Mouse (Mus musculus): ENCODE results near the gene Efcab2.

The Efcab2 gene

DNA sequence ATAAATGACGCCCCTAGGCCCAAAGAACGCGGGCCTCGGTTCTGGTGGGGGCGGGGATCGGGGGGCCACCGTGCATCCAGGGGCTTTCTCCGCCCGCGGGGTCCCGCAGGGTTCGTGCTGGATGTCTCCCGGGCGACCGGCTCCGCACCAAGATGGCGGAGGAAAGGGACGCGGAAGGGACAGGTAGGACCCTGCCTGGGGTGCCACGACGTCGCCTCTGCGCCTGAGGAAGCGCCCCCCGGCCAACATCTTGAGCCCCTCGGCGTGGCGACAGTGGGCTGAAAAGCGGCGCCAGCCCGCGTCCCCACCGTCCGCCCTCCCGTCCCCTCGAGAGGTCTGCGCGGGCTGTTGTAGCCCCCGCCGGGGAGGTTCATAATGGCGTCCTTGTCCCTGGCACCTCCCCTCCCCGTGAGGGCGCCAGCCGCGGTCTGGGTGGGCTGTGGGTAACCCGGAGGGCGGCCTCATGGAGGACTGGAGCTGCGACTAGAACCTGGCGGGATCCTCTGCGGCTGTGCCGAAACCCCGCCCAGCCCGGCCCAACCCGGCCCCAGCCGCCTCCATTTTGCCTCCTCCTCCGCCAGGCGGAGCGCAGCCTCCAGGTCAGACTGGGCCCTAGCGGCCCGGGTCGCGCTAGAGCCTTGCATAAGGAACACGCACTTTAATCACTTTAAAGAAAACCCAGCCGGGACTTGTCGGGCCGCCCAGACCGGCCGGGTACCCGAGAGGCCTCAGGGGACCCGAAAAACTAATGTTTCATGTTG, at the start of gene Efcab2:
TSS of gene Efcab2 (plus strand) at position 135 of the 761 bp plus-strand sequence.
- DNase-seq: peak; percentile 87 to 89

DNA sequence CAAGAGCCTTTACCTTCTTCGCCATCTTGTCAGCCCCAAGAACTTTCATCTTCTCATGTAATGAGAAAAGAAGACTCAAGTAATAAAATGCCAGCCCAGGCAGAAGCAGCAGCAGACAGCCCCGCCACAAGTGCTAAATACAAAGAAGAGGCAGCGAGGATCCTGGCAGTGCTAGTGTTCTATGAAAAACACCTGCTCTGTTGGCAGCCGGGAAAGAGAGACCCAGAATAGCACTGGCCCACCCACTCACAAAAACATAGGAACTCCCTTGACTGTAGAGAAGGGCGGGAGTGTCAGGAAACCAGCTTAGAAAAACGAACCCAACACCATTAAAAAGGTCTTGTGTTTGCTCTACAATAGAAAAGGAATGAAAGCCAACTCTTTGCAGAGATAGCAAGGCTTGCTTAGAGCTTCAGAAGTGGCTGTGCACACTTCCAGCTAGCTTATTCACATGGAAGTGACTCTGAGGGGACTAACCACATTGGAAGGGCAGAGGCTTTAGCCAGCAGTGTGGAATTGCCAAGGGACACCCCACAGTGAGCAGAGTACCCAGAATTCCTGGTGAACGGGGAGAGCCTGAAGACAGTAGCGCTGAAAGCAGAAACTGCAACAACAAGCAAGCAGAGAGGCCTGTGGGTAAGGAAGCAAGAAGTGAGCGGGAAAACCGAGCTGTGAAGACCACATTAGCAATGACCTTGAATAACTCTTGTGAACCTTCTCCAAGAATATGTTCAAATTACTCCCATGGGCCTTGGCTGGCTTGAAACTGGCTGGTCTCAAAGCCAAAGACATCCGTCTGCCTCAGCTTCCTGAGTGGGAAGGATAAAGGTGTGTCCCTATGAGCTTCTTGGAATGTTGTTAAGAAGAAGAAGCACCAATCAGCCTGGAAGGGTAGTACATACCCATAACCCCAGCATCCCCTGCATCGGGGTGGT, 47.8 kb upstream of the Efcab2 start:
- DNase-seq: no peak

DNA sequence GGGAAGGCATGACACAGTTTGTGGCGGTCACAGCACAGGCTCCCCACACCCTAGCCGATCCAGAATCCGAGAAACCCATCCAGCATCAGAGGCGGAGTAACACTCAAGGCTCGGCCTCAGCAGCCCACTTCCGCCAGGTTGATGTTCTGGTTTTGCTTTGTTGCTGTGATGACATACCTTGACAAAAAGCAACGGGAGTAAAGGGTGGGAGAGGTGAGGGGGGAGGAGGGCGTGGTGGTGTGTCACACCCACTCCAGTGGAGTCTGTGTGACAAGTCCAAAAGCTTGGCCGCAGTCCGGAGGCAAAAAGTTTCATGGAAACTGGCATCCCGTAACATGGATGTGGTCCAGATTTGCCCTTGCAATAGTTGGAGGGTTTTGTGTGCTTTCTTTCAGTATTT, 45.6 kb upstream of the Efcab2 start:
- DNase-seq: no peak

DNA sequence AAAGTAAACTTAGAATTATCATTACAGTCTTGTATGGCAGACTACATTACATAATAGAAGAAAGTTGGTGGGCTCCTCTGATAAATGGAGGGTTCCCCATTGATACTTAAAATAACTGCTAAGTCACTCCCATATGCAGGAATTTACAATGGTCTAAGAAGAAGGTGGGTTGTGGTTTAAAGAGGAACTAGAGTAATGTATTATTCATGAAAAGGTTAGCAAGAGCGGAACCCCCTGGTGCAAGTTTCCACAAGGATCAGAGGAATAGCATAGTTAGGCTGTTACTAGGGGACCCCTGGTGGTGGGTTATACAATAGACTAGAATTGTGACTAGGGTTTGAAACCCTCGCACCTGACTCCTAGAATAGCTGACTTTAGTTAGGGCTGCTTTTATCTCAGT, 45.2 kb upstream of the Efcab2 start:
- no peak for DNase-seq

GRCm38 (mm10) chr1:178365171-178365570, 40.7 kb upstream of the Efcab2 start:
- DNase-seq: no peak

GRCm38 (mm10) chr1:178368121-178368520, 37.8 kb upstream of the Efcab2 start:
- DNase-seq: no peak

DNA sequence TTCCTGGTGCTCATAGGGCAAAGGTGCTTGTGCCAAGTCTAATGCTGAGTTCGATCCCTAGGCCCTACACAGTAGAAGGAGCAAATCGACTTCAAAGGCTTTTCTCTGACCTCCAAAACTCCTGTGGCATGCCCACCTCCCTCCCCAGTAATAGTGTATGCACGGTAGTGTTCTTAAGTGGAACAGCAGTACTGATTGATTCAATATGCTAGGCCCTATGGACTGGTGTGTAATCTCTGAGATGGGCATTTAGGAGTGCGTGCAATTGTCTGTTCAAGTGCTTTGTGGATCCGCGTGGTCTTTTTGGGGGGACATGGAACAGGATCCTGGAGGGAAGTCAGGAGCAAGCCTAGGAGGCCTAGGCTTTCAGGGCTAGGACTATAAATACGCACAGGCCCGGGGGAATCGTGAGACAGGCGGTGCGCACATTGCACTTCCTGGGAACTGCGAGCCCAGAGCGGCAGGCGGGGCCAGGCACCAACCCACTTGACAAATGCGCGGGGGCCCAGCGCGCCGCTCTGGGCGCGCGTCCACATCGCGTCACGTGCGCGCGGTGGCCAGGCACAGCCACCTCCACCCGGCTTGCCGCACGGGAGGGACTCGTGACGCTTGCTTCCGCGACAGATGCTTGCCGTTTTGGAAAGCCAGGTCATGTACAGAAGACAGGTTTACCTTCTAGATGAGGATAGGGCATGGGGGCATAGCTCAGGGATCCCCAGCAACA, 37.2 kb upstream of the Efcab2 start:
- DNase-seq: peak; percentile 85 to 86

DNA sequence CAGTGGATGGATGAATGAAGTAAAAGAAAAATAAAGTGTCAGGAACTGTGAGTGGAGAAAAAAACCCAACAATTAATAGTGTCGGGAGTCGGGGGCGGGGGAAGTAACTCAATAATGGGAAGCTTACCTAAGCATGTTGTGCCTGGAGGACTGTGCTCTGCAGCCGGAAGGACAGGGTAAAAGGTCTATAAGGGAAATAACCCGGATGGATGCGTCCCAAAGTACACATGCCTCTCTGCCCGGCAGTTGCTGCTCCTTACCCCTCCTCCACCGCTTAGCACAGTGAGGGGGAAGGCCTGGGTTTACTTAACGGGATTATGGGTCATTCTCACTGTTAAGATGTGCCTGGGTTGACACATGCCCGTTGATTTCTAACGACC, 36.6 kb upstream of the Efcab2 start:
- peak; percentile 10 to 35 for DNase-seq

DNA sequence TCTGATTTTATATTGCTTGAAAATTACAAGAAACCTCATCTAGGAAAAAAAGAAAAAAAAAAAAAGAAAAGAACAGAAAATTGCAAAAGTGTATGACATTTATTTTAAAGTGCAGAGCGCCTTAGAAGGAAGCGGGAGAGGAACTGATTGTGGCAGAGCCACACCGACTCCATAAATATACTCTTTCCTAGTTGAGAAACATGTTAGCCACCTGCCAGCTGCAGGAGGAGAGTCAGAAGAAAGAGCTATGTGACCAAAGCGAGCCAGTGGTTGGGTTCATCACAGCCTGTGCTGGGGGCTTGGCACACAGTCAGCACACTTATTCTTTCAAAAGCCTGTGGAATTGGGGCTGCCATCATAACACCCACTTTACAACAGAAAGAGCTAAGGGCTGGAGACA, 33.2 kb upstream of the Efcab2 start:
- no peak for DNase-seq

DNA sequence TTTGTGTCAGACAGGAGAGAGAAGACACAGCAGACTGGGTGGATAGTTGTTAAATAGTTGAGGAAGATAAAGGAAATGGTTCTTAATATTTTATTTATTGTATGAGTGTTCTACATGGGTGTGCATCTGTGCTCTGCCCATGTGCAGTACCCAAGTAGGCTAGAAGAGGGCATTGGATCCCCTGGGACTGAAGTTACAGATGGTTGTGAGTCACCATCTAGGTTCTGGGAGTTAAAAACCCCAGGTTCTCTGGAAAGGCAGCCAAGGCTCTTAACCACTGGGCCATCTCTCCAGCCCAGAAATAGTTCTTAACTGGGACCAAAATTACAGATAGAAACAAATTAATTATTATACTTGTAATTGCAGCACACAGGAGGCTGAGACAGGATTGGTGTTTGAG, 30.5 kb upstream of the Efcab2 start:
- no peak for DNase-seq

GRCm38 (mm10) chr1:178376061-178376460, 29.8 kb upstream of the Efcab2 start:
- DNase-seq: no peak

DNA sequence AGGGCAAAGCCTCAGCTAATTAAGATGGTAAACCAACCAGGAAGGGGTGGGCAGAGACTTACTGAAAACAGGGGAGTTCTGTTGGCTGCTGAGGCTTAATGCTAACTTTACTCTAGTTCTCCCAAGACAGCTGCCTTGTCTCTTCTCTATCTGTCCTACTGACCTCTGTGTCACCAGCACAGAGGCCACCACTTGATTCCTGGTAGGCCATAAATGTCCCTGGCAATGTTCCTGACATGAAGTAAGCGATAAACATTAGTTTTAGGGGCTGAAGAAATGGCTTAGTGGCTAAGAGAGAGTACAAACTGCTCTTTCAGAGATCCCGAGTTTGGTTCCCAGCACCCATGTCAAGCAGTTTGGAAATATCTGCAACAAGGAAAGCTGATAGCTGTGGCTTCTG, 29.0 kb upstream of the Efcab2 start:
- no peak for DNase-seq

DNA sequence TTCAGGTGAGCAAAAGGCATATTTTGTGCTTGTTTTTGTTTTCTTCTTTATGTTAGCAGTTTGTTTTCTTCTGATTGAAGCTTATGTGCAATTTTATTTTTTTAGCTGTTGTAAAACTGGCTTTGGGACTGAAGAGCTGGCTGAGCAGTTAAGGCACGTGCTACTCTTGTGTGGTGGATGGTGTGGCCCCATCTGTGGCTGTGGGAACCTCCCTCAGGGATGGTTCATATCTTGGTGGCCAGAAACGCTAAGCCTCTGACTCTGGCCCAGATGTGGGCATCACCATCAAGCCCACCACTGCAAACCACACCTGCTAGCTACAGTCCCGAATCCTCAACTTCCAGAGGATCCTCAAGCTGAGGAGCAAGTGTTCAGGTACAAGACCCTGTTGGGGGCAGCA, 27.8 kb upstream of the Efcab2 start:
- no peak for DNase-seq

GRCm38 (mm10) chr1:178379224-178379623, 26.7 kb upstream of the Efcab2 start:
- no peak for DNase-seq

- no peak for DNase-seq
Measured at GRCm38 (mm10) chr1:178382165-178382564, 23.7 kb upstream of the Efcab2 start.

- DNase-seq: no peak
Measured at GRCm38 (mm10) chr1:178388802-178389201, 17.1 kb upstream of the Efcab2 start.

GRCm38 (mm10) chr1:178389401-178389800, 16.5 kb upstream of the Efcab2 start:
- DNase-seq: no peak

- no peak for DNase-seq
Measured at GRCm38 (mm10) chr1:178392970-178393369, 12.9 kb upstream of the Efcab2 start.

- no peak for DNase-seq
Measured at GRCm38 (mm10) chr1:178395091-178395490, 10.8 kb upstream of the Efcab2 start.

GRCm38 (mm10) chr1:178396383-178396782, 9.5 kb upstream of the Efcab2 start:
- no peak for DNase-seq

DNA sequence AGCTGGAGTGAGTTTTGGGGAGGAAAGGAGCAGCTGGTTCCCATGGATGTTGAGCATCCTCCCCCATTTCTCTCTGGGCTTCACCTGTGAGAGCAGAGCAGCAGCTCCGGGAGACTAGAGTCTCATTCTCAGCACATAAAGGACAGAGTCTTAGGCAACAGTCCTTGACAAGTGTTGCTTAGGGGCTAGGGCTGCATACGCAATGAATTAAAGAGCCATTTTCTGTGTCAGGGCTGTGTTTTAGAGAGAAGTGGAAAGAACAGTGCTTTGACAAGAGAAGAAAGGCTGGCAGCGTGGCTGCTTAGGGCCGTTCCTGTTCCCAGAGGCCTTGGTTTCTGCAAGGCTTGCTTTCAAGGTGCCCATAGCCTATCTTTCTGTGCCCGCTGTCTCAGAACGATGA, 6.0 kb upstream of the Efcab2 start:
- DNase-seq: no peak

GRCm38 (mm10) chr1:178400652-178401051, 5.2 kb upstream of the Efcab2 start:
- DNase-seq: no peak

GRCm38 (mm10) chr1:178401960-178402359, 3.9 kb upstream of the Efcab2 start:
- DNase-seq: no peak

All from thymus, adult 18-20 months (tissue).